ENCODE assay signal across 16 mouse cellular contexts in the genomic region with DNA sequence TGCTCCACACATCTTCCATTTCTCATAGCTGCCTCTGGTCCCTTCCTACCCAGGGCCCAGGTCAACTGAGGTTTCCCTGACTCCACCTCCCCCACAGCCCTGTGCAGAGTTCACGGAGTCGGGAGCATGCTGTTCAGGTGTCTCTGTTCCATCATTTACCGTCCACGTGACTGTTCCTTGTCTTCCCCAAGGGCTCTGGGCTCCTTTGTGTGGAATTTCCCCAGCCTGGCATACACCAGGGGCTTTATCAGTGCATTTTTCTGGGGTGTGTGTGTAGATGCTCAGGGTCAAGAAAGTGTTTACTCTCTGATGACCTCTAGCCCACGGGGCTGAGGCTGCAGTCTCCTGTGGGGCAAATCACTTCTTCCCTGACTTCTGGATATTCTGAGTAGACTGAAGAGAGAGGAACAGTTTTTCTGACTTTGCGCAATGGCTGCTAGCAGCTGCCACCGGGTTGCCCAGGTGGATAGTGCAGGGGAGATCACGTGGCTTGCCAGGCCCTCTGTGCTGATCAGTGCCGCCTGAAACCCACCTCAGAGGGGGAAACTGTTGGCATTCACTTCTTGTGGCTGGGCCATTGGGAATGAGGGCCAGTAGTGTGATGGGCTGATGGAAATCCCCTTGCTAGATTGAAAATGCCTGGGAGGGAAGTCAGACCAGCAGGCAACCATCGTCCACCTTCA. TPM values are rescaled to one million over a fixed set of nuclear protein-coding genes. Genes with fewer than 3 reads are reported as not detected.
DNase-seq lines count a peak whose midpoint lies in the region; ATAC-seq and TF ChIP-seq lines count a peak whose summit lies in the region.
"Had no signal": no experiment of that assay in that cellular context is flagged by ENCODE, and none has a peak within 500 bp of the region (broad histone marks: within the 10 kb centered on the region; RNA-seq: fewer than 3 reads in every experiment).

No protein-coding gene starts in this region.

- peaks cover 91% of the 10 kb centered on the region for H3K79me2 ChIP-seq in C2C12 (ENCODE audit: control insufficient read depth, insufficient read depth)

- no peak for ATAC-seq in forebrain, embryonic 12.5 days (ENCODE audit: low FRiP score)
- ATAC-seq in kidney, embryonic 16.5 days (ENCODE audit: low FRiP score, low TSS enrichment), result peak; percentile 33; the same call in 1 of the 2 replicates
- peak; percentile 15; the same call in 1 of the 2 replicates for ATAC-seq in intestine, embryonic 16.5 days
- ATAC-seq in activated CD4-positive, CD25-positive, alpha-beta regulatory T cell, adult 4 months, result no peak
- ATAC-seq: forebrain, embryonic 14.5 days had no signal

- H3K4me1 ChIP-seq in forebrain, embryonic 10.5 days, result peaks cover 33% of the 10 kb centered on the region
- peaks cover 30% of the 10 kb centered on the region for H3K4me1 ChIP-seq in forebrain, embryonic 12.5 days
- H3K4me1 ChIP-seq in kidney, embryonic 16.5 days (ENCODE audit: insufficient read depth, low read length), result peaks cover 28% of the 10 kb centered on the region
- peaks cover 39% of the 10 kb centered on the region for H3K4me1 ChIP-seq in intestine, embryonic 16.5 days (ENCODE audit: control insufficient read depth, insufficient read depth, low read length)

- peak overlapping the region; percentile 35; the same call in 1 of the 2 replicates for H3K27ac ChIP-seq in forebrain, embryonic 10.5 days
- H3K27ac ChIP-seq in forebrain, embryonic 12.5 days, result no peak overlapping the region
- no peak overlapping the region for H3K27ac ChIP-seq in kidney, embryonic 16.5 days (ENCODE audit: low read length)
- no peak overlapping the region for H3K27ac ChIP-seq in intestine, embryonic 16.5 days (ENCODE audit: low read length)
- H3K27ac ChIP-seq: hindbrain, embryonic 15.5 days; layer of hippocampus, adult 2 months; liver, embryonic 13.5 days had no signal

- 73% methylated on average over 10 of the region's 10 CpGs for WGBS in forebrain, embryonic 10.5 days
- WGBS in forebrain, embryonic 12.5 days, result 72% methylated on average over 10 of the region's 10 CpGs
- WGBS in kidney, embryonic 16.5 days, result 62% methylated on average over 10 of the region's 10 CpGs
- WGBS in intestine, embryonic 16.5 days, result 64% methylated on average over 10 of the region's 10 CpGs

- no peaks in the 10 kb centered on the region for H3K36me3 ChIP-seq in forebrain, embryonic 10.5 days (replicated peaks)
- H3K36me3 ChIP-seq in forebrain, embryonic 12.5 days (replicated peaks), result no peaks in the 10 kb centered on the region
- no peaks in the 10 kb centered on the region for H3K36me3 ChIP-seq in kidney, embryonic 16.5 days (ENCODE audit: insufficient read depth, low read length)
- H3K36me3 ChIP-seq in C2C12 (ENCODE audit: control insufficient read depth, insufficient read depth), result peaks cover 9% of the 10 kb centered on the region
- no peaks in the 10 kb centered on the region for H3K36me3 ChIP-seq in intestine, embryonic 16.5 days (ENCODE audit: control insufficient read depth, insufficient read depth, low read length)
- H3K36me3 ChIP-seq: heart, embryonic 12.5 days; hindbrain, embryonic 15.5 days; liver, embryonic 13.5 days had no signal

- peaks cover 32% of the 10 kb centered on the region for H3K79me3 ChIP-seq in C2C12 (ENCODE audit: low read depth)

- no peak overlapping the region for H3K4me2 ChIP-seq in forebrain, embryonic 12.5 days
- no peak overlapping the region for H3K4me2 ChIP-seq in kidney, embryonic 16.5 days (replicated peaks; ENCODE audit: low read depth, low read length)
- H3K4me2 ChIP-seq in intestine, embryonic 16.5 days (ENCODE audit: low read depth, low read length), result no peak overlapping the region

- no peak for TF ChIP-seq CTCF in C2C12 (IDR thresholded peaks at IDR 0.05; ENCODE audit: control insufficient read depth, insufficient read depth, insufficient read length)

- no peak overlapping the region for H3K9ac ChIP-seq in forebrain, embryonic 12.5 days
- H3K9ac ChIP-seq in kidney, embryonic 16.5 days (replicated peaks; ENCODE audit: low read length), result no peak overlapping the region
- H3K9ac ChIP-seq in intestine, embryonic 16.5 days (ENCODE audit: low read depth, low read length), result no peak overlapping the region
- H3K9ac ChIP-seq: hindbrain, embryonic 15.5 days; liver, embryonic 13.5 days had no signal

- DNase-seq in forebrain, embryonic 10.5 days (ENCODE audit: extremely low spot score, low spot score), result no peak
- DNase-seq in kidney, postnatal 25 days, result no peak
- DNase-seq in heart, adult 11 months, result no peak
- DNase-seq: cerebellum, adult 9-11 months; gastrocnemius, postnatal 10 days; liver, embryonic 13.5 days; lung, postnatal 14 days had no signal

- no peak overlapping the region for H3K4me3 ChIP-seq in forebrain, embryonic 10.5 days
- no peak overlapping the region for H3K4me3 ChIP-seq in forebrain, embryonic 12.5 days (replicated peaks)
- no peak overlapping the region for H3K4me3 ChIP-seq in kidney, embryonic 16.5 days (ENCODE audit: low read length)
- H3K4me3 ChIP-seq in C2C12 (ENCODE audit: insufficient read depth, poor library complexity, severe bottlenecking), result no peak overlapping the region
- no peak overlapping the region for H3K4me3 ChIP-seq in intestine, embryonic 16.5 days (ENCODE audit: low read length)
- H3K4me3 ChIP-seq: layer of hippocampus, adult 2 months had no signal

- no peak overlapping the region for H3ac ChIP-seq in C2C12 (ENCODE audit: control insufficient read depth, insufficient read length, low read depth)

- H3K9me3 ChIP-seq in forebrain, embryonic 10.5 days, result no peaks in the 10 kb centered on the region
- no peaks in the 10 kb centered on the region for H3K9me3 ChIP-seq in forebrain, embryonic 12.5 days
- H3K9me3 ChIP-seq in kidney, embryonic 16.5 days (ENCODE audit: low read length), result no peaks in the 10 kb centered on the region
- H3K9me3 ChIP-seq in intestine, embryonic 16.5 days (ENCODE audit: control insufficient read depth, low read length), result no peaks in the 10 kb centered on the region
- H3K9me3 ChIP-seq: heart, embryonic 12.5 days; hindbrain, embryonic 15.5 days; liver, embryonic 13.5 days had no signal

- peaks cover 19% of the 10 kb centered on the region for H3K27me3 ChIP-seq in forebrain, embryonic 10.5 days (ENCODE audit: poor library complexity, severe bottlenecking)
- H3K27me3 ChIP-seq in forebrain, embryonic 12.5 days, result peaks cover 9% of the 10 kb centered on the region; the same call in 1 of the 2 replicates
- no peaks in the 10 kb centered on the region for H3K27me3 ChIP-seq in kidney, embryonic 16.5 days (ENCODE audit: insufficient read depth, low read length)
- H3K27me3 ChIP-seq in C2C12 (ENCODE audit: control insufficient read depth, insufficient read depth, insufficient read length), result no peaks in the 10 kb centered on the region
- no peaks in the 10 kb centered on the region for H3K27me3 ChIP-seq in intestine, embryonic 16.5 days (replicated peaks; ENCODE audit: control insufficient read depth, insufficient read depth, low read length)
- H3K27me3 ChIP-seq: heart, embryonic 12.5 days; hindbrain, embryonic 15.5 days; liver, embryonic 13.5 days had no signal

TF ChIP-seq in C2C12, 6 proteins besides CTCF, POLR2A, EP300 and RAD21:
- TF ChIP-seq CEBPB (IDR thresholded peaks at IDR 0.05; ENCODE audit: low read depth) (no peak), USF1 (IDR thresholded peaks at IDR 0.05; ENCODE audit: low read depth) (peak; percentile 72), MYOD1 (IDR thresholded peaks at IDR 0.05; ENCODE audit: control insufficient read depth, insufficient read length, low read depth) (no peak), FOSL1 (IDR thresholded peaks at IDR 0.05; ENCODE audit: insufficient read depth, low read length, poor library complexity, severe bottlenecking) (no peak), MYOG (IDR thresholded peaks at IDR 0.05; ENCODE audit: control insufficient read depth, extremely low read depth, insufficient read length) (no peak), MAX (IDR thresholded peaks at IDR 0.05) (no peak)

RNA-seq across cellular contexts. Expression of a gene that starts 27.3 kb away (rescaled TPM):
- polyA plus RNA-seq in forebrain, embryonic 10.5 days (2016; fragmentation: Nextera tagmentation; extraction: Ambion mirVana), result 10.4 and 11.0 TPM in 2 replicates
- 12.8 and 15.0 TPM in 2 replicates for polyA plus RNA-seq in forebrain, embryonic 12.5 days (2016; fragmentation: Nextera tagmentation; extraction: Ambion mirVana)
- polyA plus RNA-seq in kidney, embryonic 16.5 days (2015; fragmentation: Nextera tagmentation; extraction: Ambion mirVana), result 9.9 and 15.4 TPM in 2 replicates
- polyA plus RNA-seq in C2C12 (2012; fragmentation: generic; extraction: Trizol), result 14.6 TPM
- 12.9 and 14.5 TPM in 2 replicates for polyA plus RNA-seq in intestine, embryonic 16.5 days (2015; fragmentation: Nextera tagmentation; extraction: Ambion mirVana)
- polyA plus RNA-seq in activated CD4-positive, CD25-positive, alpha-beta regulatory T cell, adult 4 months (2017; shearing (Covaris generic)), result 10 to 100 TPM; 69.1 to 80.6 TPM

Comparison
In these comparisons a context has a peak if more than half of its experiments do, and no peak if none do; other contexts are left out.
1. ATAC-seq: peak in kidney, embryonic 16.5 days (single experiment) and intestine, embryonic 16.5 days (single experiment); none in forebrain, embryonic 12.5 days (single experiment) and activated CD4-positive, CD25-positive, alpha-beta regulatory T cell, adult 4 months (single experiment).